Mouse (Mus musculus) frontal cortex, postnatal 25 days (tissue): ENCODE data around the gene Scarb1.

ENCODE experiments used
- DNase-seq, 2 experiments: peaks; one replicate each; pipeline ENCODE4 v3.0.0; 2022; ENCODE audit warnings: low spot score in 2 of 2

Scarb1 gene

DNA sequence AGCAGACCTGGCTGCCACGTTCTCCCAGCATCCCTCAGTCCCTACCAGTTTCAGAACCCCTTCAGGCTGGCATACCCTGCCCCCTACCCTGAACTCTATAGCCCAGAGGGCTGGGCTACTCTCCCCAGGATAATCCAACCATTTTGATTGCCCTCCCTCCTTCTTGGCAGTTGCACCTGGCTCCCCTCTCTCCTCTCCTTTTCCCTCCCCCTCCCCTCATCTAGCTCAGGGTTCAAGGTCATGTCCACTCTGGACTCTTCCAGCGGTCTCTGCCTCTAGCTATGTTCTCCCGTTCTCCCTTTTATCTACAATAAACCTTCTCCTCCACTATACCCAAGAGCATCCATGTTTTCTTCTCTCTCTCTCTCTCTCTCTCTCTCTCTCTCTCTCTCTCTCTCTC, 9.1 kb downstream of the Scarb1 start:
- DNase-seq: no peak

DNA sequence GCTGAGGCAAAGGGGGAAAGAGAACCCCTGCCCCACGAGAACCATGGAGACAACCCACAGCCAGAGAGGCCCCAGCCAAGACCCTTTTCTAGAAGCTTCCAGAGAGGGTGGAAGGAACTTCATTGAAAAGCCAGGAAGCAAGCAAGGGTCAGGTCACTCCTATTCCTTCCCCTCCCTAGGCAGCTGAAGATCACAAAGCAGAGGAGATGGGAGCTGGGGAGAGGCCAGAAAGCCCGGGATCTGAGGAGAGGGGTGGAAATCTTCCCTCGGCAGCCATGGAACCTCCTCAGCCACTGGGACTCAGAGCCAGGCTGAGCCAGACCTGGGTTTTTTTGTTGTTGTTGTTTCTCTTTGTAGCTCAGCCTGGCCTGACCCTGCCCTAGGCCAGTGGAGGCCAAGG, 9.8 kb downstream of the Scarb1 start:
- no peak for DNase-seq

DNA sequence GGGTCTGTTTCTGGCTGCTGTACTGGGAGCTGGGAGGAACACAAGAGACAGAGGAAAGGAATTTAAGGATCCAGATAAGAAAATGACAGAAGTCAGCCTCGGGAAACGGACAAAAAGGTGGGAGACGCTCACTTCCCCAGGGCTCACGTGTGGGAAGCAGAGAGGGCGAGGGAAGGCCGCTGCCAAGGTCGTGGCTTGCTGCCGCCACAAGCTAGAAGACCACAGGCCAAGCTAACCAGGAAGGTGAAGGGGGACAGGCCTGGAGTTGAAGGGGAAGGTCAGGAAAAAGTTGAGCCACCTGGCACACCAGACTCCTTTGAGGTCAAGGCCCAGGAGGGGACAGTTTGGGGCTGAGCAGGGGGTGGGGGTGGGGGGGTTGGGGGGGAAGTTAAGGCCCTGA, 10.2 kb downstream of the Scarb1 start:
- DNase-seq: no peak

DNA sequence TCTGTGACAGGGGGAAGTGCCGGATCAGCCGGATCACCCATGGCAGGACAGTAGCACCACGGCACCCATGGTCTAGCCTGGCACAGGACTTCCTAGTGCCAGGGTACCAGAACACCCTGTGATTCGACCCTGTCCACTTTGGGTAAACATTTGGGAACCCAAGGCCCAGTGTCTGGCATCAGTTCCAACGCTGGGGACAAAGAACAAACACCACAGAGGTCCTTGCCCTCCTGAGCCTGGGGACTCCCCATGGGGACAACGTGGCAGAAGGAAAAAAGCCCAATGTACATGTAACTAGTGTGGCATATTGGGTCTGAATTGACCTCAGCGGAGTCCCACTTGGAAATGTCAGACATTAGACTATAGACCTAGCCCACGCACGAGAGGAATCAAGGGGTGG, 10.7 kb downstream of the Scarb1 start:
- DNase-seq: no peak

DNA sequence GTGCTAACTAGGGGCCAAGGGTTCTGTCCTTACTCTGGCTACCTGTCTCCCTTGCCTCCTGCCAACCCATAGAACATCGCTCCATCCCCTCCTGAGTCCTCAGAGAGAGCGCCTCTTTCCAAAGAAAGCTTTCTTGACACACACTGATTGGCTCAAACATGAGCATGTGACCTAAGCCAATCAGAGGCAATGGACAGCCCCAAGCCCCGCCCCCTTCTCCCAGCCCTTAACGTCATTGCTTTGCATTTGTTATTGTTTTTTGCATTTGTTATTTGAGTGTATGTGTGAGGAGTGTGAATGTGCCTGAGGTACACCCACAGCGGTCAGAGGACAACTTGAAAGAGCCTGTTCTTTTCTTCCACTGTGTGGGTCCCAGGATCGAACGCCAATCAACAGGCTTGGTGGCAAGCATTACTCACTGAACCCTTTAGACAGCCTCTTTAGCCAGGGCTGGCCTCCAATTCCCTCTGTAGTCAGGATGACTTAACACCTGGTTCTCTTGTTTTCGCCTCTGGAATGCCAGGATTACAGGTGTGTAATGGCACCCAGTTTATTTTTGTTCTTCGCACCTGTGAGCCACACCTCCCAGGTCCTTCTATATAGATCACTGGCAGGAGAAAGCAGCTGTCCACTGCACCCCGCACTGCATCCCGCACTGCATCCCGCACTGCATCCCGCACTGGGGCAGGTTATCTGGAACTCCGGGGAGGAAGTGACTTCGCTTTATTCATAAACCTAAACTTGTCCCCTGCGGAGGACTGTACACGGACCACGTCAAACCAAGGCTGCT, 13.1 kb downstream of the Scarb1 start:
- DNase-seq: no peak

DNA sequence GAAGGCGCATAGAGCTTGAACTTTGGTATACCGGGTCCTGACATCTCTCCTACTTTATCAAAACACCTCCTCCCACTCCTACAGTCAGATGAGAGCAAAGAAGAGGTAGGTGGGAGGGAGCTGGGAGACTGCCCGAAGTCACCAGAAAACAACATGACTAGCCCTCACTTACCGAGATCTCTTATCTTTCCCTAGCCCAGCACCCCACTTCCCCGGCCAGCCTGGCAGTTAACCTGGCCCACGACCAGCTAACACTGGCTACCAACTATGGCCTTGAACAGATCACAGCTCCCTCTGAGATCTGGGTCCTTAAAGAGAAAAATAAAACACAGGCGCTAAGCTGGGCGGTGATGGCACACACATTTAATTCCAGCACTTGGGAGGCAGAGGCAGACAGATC, 14.5 kb downstream of the Scarb1 start:
- DNase-seq: no peak

DNA sequence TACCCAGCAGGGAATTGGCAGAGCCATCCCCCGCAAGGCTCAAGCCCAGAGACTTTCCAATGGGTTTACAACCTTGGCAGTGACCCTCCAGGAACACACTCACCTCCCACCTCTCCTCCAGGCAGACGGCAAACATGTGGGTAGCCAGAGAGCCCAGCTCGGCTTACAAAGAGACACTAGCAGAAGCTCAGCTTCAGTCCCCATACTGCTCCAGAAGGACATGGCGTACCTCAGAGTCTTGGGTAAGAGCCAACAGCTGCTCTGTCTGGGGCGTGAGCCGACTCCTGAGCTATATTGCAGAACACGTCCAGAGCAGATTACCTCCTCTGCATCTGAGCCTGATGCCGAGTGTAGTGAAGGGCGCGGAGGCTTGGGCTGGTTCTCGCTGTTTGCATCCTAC, 15.0 kb downstream of the Scarb1 start:
- DNase-seq: no peak

DNA sequence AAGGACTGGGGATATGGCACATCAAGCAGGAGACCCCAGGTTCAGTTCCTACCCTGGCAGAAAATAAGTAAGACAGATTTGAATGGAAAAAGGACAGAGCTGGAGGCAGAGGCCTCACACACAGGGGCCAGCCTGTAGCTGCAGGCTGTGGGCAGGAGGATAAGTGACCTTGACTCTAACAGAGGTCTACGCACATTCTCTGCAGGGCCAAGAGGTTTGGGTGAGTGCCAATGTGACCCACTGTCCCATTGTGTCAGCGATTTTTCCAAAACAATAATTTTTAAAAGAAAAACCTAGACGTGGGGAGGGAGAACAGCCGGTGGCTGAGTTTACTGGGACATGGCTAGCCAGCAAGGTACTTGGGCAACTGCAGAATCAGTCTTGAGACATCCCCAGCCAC, 15.6 kb downstream of the Scarb1 start:
- no peak for DNase-seq

DNA sequence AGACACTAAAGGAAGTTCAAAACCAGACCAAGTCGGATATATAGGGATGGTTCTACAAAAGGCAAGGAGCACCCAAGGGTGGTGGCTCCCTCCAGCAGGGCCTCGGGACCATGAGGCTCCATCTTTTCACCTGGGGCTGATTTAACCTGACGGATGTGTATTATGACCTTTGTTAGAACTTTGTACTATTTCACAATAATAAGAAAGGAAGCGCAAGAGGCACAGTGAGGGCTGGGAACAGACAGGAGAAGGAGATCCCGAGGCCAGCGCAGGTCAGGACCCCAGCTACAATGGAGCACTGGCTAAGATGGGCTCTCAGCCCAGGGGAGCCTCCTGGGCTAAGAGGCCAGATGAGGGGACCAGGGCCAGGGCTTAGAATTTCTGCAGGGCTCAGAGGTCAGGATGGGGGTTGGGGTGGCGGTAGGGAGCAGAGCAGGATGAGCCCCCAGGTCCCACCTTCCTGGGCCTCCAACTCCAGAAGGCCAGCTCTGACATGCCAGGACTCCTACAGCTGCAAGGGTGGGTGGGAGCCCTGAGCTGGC, 16.9 kb downstream of the Scarb1 start:
- no peak for DNase-seq

DNA sequence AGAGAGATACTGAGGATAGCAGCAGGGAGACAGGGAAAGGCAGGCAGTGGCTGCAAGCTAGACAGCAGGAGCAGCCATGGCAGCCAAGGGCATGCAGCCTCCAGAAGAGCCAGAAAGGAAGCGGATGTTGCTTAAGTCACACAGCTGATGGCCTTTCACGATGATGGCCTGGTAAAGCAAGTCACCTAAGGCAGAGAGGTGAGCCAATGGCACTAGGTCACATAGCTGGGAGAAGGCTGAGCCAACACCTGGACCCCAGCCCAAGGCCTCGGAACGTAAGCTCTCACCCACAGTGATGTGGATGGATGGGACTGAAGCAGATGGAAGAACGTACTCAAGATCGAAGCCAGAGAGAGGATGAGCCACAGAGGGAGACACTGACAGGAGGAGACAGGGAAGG, 17.8 kb downstream of the Scarb1 start:
- DNase-seq: no peak

DNA sequence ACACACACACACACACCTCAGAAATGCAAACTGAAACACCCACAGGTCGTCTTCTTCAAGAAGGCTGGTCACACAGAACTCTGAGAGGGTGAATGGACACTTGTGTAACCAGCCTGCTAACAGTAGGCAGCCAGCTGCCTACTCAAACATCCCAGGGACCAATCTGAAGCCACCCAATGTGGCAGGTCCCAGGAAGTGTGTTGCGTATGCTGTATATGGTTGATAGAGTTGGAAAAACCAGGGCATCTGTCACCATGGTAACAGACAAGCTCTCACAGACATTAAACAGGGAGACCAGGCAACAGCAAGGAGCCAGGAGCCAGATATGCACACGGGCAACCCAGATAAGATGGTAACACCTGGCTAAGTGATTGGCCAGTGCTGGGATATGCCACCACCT, 19.1 kb downstream of the Scarb1 start:
- no peak for DNase-seq

DNA sequence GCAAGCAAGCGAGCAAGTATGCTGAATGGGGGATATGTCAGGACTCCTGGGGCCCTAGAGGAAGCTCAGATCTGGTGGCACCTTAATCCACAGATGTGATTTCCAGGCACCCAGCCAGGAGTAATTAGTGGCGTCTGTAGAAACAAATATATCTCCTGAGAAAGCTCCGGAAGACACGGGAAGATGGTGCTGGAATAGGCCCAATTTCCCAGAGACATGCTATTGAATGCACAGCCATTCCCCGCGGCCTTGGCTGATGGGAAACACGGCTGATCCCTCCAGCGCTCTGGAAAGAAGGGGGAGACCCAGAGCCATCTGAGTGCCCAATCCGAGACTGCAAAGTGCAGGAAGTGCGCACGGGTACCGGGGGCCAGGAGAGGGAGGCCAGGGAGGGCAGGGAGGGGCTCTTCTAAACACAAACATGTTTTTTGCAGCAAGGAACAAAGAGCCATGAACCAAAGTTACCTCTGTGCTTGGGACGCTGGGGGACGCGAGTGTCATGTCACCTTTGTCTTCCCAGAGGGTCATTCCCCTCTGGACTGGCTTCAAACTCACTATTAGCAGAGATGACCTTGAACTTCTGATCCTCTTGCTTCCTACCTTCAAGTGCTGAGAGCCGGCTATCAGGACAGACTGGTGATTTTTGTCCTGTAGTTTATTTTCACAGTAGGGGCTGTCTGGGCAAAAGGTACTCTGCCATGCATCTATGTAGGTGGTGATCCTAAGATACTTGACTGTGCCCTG, 21.7 kb downstream of the Scarb1 start:
- no peak for DNase-seq

DNA sequence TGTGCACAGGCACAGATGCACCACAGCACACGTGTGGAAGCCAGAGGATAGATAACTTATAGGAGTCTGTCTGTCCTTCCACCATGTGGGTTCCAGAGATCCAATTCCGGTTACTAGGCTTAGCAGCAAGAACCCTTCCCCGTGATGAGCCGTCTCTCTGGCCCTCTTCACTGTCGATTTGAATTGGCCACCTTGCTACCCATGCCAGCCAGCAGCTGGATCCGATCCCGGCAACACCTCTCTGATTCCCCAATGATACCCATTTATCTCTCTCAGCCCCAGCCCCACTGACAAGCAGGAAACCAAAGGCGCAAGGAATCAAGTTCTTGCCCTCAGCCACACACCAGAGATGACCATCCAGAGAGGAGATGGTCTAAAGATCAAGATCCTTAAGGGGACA, 22.9 kb downstream of the Scarb1 start:
- no peak for DNase-seq

DNA sequence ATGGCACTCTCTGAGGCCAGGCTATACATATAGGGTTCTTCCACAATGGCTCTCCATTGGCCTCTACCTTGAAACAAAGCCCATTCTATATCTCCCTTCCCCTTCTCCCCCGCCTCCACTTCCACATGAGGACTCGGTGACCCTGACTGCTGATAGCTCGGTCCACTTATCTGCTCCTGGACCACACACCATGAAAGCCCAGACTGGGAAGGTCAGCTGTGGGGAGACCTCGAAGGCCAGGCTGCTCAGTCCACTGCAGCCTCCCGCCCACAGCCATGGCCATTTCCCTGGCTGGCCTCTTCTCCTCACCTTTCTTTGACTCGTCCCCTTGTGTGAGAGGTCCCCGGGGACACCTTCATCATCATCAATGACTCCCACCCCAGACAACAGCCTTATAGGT, 23.6 kb downstream of the Scarb1 start:
- DNase-seq: no peak

DNA sequence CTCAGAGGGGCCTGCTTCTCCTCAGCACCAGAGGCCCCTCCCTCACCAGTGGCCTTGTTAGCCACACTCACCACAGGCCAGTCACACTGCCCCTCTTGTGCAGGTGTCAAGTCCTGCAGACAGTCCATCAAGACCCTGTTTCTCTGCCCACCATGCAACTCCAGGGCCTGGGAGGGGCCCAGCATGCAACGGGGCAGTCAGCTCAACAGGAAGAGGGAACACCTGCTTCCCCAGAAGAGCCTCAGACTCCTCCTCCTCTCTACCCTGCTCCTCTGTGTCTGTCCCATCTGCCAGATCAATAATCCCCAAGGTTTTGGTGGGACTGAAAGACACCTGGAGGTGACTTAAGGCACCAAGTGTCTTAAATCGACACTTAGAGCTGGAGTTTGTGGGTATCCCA, 24.1 kb downstream of the Scarb1 start:
- DNase-seq: no peak

DNA sequence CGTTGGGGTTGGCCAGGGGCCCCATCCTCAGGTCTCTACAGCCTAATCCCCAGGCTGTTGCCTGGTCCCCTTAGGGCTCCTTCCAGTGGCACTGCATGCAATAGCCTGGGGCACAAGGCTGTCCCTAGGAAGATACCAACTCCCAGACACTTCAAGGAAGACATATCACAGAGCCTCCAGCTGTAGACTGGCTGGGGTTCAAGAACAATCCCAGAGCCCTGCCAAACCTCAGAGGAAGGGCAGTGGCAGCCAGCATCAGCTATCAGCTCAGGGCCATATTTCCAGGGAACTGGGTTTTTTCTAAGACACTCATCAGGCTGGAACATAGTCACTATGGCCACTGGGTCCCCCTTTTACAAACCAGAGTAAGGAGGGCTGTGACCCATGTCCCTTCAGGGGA, 25.8 kb downstream of the Scarb1 start:
- DNase-seq: no peak

DNA sequence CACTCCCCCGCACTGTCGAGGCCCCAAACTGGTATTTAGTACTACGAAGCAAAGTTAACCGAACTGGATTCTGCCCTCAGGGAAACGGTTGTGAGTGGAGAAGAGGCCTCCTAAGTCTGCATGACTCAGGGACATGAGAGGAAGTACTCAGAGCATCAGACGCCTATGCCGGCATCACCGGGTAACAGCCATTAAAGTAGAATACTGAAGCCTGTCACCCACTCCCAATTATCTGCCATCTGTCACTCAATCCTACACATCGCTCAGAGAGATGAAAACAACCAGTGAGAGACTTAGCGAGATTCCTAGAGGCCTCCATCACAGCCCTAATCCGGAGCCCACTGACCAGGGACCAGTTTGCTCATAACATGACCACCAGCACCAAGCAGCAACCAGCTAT, 26.9 kb downstream of the Scarb1 start:
- DNase-seq: no peak

DNA sequence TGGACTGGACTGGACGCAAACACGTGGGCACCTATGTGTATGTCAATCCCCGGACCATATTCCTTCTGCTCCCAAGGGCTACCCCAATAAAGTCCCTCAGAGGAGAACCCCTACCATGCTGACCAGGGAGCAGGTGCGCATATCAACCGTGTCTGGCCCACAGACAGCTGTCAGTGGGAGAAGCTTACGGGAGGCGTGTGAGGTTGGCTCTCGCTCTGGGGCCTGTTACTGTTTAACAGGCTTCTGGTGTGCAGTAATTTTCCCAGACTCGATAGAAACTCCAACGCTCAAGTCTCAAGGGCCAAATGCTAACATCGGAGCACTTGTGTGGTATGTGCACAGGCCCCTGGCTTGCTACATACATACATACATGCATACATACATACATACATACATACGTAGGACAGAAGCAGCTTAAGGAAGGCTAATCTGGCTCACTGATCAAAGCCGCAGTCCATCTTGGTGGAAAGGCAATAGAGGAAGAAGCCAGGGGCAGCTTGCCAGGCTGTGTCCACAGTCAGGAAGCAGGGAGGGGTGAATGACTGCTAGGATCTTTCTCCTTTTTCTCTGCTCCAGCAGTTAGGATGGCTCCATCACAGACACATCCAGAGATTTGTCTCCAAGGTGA, 27.8 kb downstream of the Scarb1 start:
- DNase-seq: no peak

DNA sequence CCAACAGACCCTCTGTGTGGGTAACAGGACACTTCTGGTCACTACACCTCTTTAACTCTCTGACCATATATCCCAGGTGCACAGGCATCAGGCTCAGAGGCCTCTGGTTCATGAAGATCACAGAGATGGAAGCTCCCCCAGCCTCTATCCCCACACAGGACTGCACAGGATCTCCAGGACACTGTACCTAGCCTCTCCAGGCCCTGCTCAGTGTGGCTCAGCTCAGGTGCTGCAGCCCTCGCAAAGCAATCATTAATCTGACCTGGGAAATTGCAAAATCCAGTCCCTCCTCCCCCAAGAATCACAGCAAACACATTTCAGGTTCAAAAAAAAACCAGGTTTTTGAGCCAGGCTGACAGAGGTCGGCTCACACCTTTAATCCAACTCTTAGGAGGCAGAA, 29.9 kb downstream of the Scarb1 start:
- no peak for DNase-seq

DNA sequence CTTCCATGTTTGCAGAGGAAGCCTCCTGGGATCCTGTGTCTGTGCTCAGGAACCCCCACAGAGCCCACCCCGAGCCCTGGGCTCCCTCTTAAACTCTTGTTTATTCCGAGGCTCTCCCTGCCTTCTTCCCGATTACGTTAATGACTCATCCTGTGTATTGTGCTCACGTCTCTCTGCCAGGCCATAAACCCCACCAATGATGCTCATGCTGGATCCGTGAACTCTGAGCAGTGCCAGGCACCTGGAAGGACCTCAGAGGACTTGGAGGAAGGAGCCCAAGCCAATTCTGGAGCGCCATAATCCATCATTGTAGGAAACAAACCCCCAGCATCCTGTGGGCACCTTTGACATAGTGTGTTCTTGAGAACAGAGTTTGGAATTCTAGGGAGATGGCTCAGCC, 31.7 kb downstream of the Scarb1 start:
- no peak for DNase-seq

DNA sequence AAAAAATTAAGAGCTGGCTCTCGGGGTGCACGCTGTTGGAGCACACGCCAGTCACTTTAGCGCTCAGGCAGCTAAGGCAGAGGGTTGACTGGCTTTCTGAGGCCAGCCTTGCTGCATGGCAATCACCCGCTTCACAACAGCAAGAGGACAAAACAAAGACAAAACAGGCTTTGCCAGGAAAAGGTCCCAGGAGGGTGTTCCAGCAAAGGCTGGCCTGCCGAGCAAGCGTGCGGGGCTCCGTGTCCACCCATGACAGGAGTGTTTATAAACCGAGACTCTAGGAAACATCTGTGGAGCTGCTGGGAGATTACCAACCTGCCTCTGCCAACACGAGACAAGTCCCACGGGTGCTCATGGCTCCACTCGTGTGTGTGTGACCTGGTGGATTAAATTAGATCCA, 34.1 kb downstream of the Scarb1 start:
- DNase-seq: no peak

DNA sequence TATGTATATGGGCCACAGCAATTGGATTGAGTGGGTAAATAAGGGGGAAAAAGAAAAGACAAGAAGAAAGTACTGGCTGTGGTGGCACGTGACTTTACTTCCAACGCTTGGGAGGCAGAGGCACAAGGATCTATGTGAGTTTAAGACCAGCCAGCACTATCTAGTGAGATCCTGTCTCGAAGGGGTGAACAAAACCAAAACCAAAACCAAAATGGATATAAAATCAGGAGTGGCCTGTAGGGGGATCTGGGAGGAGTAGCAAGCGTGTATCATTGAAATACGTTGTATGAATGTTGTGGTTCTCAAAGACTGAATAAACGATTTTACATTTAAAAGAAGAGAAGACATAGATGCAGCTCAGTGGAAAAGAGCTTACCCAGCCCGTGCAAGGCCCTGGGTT, 34.5 kb downstream of the Scarb1 start:
- DNase-seq: no peak
